Mouse (Mus musculus) CH12.LX (cell line): Measurements from ENCODE around the gene Vamp2.
A peak's percentile ranks its signal among the peaks of the same experiment; 100 is the strongest.

Source experiments
- CTCF ChIP-seq, 2 experiments: IDR thresholded peaks in 1 of 2; conservative IDR thresholded peaks in 1 of 2; 2 replicates each; pipeline ENCODE4 v1.5.1; 2011 to 2012; ENCODE audit warnings: low read depth in 2 of 2, low read length in 2 of 2, improper control_type of control experiment in 1 of 2, inconsistent platforms in 1 of 2, mild to moderate bottlenecking in 1 of 2, moderate library complexity in 1 of 2
- EP300 ChIP-seq: IDR thresholded peaks from 2 replicates; pipeline ENCODE4 v1.6.1; 2011; ENCODE audit warnings: low read length, improper control_type of control experiment
- POLR2A ChIP-seq: IDR thresholded peaks from 2 replicates; pipeline ENCODE4 v1.6.1; 2011; ENCODE audit warnings: low read depth, mild to moderate bottlenecking, improper control_type of control experiment, low read length
- RAD21 ChIP-seq: IDR thresholded peaks from 2 replicates; pipeline ENCODE4 v1.6.1; 2011; ENCODE audit warnings: low read depth, mild to moderate bottlenecking, low read length, improper control_type of control experiment, moderate library complexity
- TBP ChIP-seq: conservative IDR thresholded peaks from 2 replicates; pipeline ENCODE4 v1.6.1; 2011; ENCODE audit warnings: low read depth, low read length, improper control_type of control experiment
- TCF12 ChIP-seq: IDR thresholded peaks from 2 replicates; pipeline ENCODE4 v1.6.1; 2014; ENCODE audit warnings: low read depth, mild to moderate bottlenecking, inconsistent platforms, low read length, improper control_type of control experiment

DNA sequence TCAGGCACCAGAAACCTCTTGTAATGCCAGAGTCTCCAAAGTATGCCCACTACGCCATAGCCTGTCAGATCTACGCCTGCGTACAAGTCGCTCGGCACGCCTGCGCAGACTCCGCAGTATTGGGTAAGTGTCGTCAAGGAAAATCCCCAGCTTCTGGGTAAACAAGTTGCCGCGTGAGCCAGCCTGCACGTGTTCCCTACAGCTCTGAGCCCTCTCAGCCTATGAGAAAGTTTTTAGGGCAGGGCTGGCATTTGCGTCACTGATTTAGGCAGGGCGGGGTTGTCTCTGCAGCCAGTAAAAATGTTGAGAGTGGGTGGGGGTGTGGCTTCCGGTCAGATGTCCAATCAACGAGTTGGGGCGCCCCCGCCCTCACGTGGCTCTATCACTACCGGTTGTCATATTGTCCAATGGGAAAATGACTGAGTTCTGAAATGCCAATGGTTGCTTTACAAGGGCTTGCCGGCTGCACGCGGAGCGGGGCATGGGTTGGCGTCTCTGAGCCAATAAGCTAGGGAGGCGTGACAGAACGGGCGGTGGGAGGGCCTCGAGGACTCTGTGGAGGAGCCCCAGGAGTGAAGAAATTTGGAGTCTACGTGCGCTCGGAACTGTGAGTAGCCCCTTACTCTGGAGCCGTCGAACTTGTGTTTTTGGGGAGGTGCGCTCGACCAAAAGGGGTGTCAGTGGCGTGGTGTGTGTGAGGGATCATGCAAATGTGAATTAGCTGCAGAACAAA lies 6.6 kb downstream of the Vamp2 start, which contains the start of gene Per1:
- no peak for TF ChIP-seq CTCF (conservative IDR thresholded peaks at IDR 0.05 in 1 of 2, IDR thresholded peaks at IDR 0.05 in 1 of 2; ENCODE audit: low read depth in 2 of 2, low read length in 2 of 2)
- no peak for TF ChIP-seq RAD21
- peak; percentile 70; the same call in 1 of the 2 replicates for TF ChIP-seq TCF12
- TF ChIP-seq POLR2A: peak; percentile 48; the same call in 1 of the 2 replicates
- 0 out of 2 replicates have a peak, but pooled peaks have one; percentile 14 for TF ChIP-seq TBP
- TF ChIP-seq EP300: no peak; the same call in 1 of the 2 replicates
